Mouse (Mus musculus) left cerebral cortex, adult 9 months (tissue): ENCODE results near the gene Flot2.

Source experiments
- DNase-seq, 2 experiments: peaks; one replicate each; pipeline ENCODE4 v3.0.0; 2022; ENCODE audit warnings: low spot score in 2 of 2

Gene Flot2

GRCm38 (mm10) chr11:78102958-78103747 is 65.4 kb downstream of the Flot2 start:
- DNase-seq, result no peak

DNA sequence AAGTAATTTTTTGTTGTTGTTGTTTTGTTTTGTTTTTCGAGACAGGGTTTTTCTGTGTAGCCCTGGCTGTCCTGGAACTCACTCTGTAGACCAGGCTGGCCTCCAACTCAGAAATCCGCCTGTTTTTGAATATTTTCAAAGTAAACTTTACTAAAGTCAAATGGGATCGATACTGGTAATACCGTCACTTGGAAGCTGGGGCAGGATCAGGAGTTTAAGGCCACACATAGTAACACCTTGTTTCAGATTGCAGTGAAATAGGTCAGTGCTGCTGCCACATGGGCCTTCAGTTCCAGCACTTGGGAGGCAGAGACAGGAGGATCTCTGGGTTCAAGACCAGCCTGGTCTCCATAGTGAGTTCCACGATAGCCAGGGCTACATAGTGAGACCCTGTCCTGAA is 66.8 kb downstream of the Flot2 start:
- no peak for DNase-seq
